Mouse (Mus musculus): ENCODE measurements around the gene Hps1. TPM values are rescaled to one million over a fixed set of nuclear protein-coding genes. Genes with fewer than 3 reads are reported as not detected.

Gene Hps1
- total and polyA plus RNA-seq, 2 experiments from 2014 or later = 11.5 to 19.7 TPM

GRCm38 (mm10) chr19:42769648-42770047, 10.1 kb downstream of the Hps1 start:
- no peak for TF ChIP-seq CTCF (IDR thresholded peaks at IDR 0.05)
- 94% methylated on average over 10 of the region's 10 CpGs for WGBS

GRCm38 (mm10) chr19:42767361-42767760, 12.4 kb downstream of the Hps1 start:
- Histone ChIP-seq H3K4me3 (ENCODE audit: low read depth, low read length) (no peak overlapping the region), H3K9ac (replicated peaks; ENCODE audit: low read length, poor library complexity, severe bottlenecking) (no peak overlapping the region), H3K27me3 (ENCODE audit: insufficient read depth, low read length) (no peaks in the 10 kb centered on the region), H3K27ac (ENCODE audit: low read depth, low read length) (no peak overlapping the region), H3K9me3 (ENCODE audit: low read length) (no peaks in the 10 kb centered on the region), H3K4me2 (ENCODE audit: low read depth, low read length, poor library complexity, severe bottlenecking) (no peak overlapping the region), H3K4me1 (ENCODE audit: insufficient read depth, low read length) (no peaks in the 10 kb centered on the region), H3K36me3 (ENCODE audit: insufficient read depth, low read length) (no peaks in the 10 kb centered on the region; the same call in 1 of the 2 replicates)
- 61% methylated on average over 8 of the region's 8 CpGs for WGBS
- ATAC-seq (ENCODE audit: low FRiP score) (no peak), DNase-seq (ENCODE audit: low spot score) (no peak)
- no peak for TF ChIP-seq CTCF (IDR thresholded peaks at IDR 0.05)

More at GRCm38 (mm10) chr19:42769648-42770047, 10.1 kb downstream of the Hps1 start:
- no peak overlapping the region for H3K27ac ChIP-seq (ENCODE audit: low read depth, low read length)
- no peak for ATAC-seq (ENCODE audit: low FRiP score)
- H3K4me1 ChIP-seq (ENCODE audit: insufficient read depth, low read length) = no peaks in the 10 kb centered on the region
- H3K4me3 ChIP-seq (ENCODE audit: low read depth, low read length) = no peak overlapping the region
- no peak overlapping the region for H3K4me2 ChIP-seq (ENCODE audit: low read depth, low read length, poor library complexity, severe bottlenecking)
- no peaks in the 10 kb centered on the region; the same call in 1 of the 2 replicates for H3K36me3 ChIP-seq (ENCODE audit: insufficient read depth, low read length)
- no peak overlapping the region for H3K9ac ChIP-seq (replicated peaks; ENCODE audit: low read length, poor library complexity, severe bottlenecking)
- DNase-seq (ENCODE audit: low spot score) = no peak
- no peaks in the 10 kb centered on the region for H3K27me3 ChIP-seq (ENCODE audit: insufficient read depth, low read length)
- no peaks in the 10 kb centered on the region for H3K9me3 ChIP-seq (ENCODE audit: low read length)

- Histone ChIP-seq H3K4me3 (ENCODE audit: low read depth, low read length) (no peak overlapping the region), H3K27me3 (ENCODE audit: insufficient read depth, low read length) (no peaks in the 10 kb centered on the region), H3K4me1 (ENCODE audit: insufficient read depth, low read length) (no peaks in the 10 kb centered on the region), H3K9ac (replicated peaks; ENCODE audit: low read length, poor library complexity, severe bottlenecking) (no peak overlapping the region), H3K27ac (ENCODE audit: low read depth, low read length) (no peak overlapping the region), H3K4me2 (ENCODE audit: low read depth, low read length, poor library complexity, severe bottlenecking) (no peak overlapping the region), H3K9me3 (ENCODE audit: low read length) (no peaks in the 10 kb centered on the region), H3K36me3 (ENCODE audit: insufficient read depth, low read length) (no peaks in the 10 kb centered on the region)
- TF ChIP-seq CTCF (IDR thresholded peaks at IDR 0.05) = no peak
- ATAC-seq (ENCODE audit: low FRiP score) = no peak
- 92% methylated on average over 10 of the region's 10 CpGs for whole genome bisulfite sequencing
- DNase-seq (ENCODE audit: low spot score) = no peak
Observed at GRCm38 (mm10) chr19:42764398-42764797, 15.4 kb downstream of the Hps1 start.

- TF ChIP-seq CTCF (IDR thresholded peaks at IDR 0.05) = no peak
- no peak for ATAC-seq (ENCODE audit: low FRiP score)
- 90% methylated on average over 6 of the region's 6 CpGs for WGBS
Observed at GRCm38 (mm10) chr19:42756671-42757070, 23.1 kb downstream of the Hps1 start.

GRCm38 (mm10) chr19:42755148-42755870, 24.5 kb downstream of the Hps1 start:
- H3K4me2 ChIP-seq (ENCODE audit: low read depth, low read length, poor library complexity, severe bottlenecking) = no peak overlapping the region
- ATAC-seq (ENCODE audit: low FRiP score) (no peak), DNase-seq (ENCODE audit: low spot score) (no peak)
- no peak overlapping the region for H3K27ac ChIP-seq (ENCODE audit: low read depth, low read length)
- no peak overlapping the region for H3K9ac ChIP-seq (replicated peaks; ENCODE audit: low read length, poor library complexity, severe bottlenecking)
- H3K27me3 ChIP-seq (ENCODE audit: insufficient read depth, low read length) = no peaks in the 10 kb centered on the region
- no peak overlapping the region for H3K4me3 ChIP-seq (ENCODE audit: low read depth, low read length)
- peaks cover 9% of the 10 kb centered on the region; the same call in 1 of the 2 replicates for H3K4me1 ChIP-seq (ENCODE audit: insufficient read depth, low read length)
- no peak for TF ChIP-seq CTCF (IDR thresholded peaks at IDR 0.05)
- 76% methylated on average over 15 of the region's 15 CpGs for WGBS
- no peaks in the 10 kb centered on the region for H3K36me3 ChIP-seq (ENCODE audit: insufficient read depth, low read length)
- no peaks in the 10 kb centered on the region for H3K9me3 ChIP-seq (ENCODE audit: low read length)

More at GRCm38 (mm10) chr19:42756671-42757070, 23.1 kb downstream of the Hps1 start:
- H3K36me3 ChIP-seq (ENCODE audit: insufficient read depth, low read length) = no peaks in the 10 kb centered on the region
- no peak overlapping the region for H3K27ac ChIP-seq (ENCODE audit: low read depth, low read length)
- no peaks in the 10 kb centered on the region for H3K27me3 ChIP-seq (ENCODE audit: insufficient read depth, low read length)
- peaks cover 9% of the 10 kb centered on the region; the same call in 1 of the 2 replicates for H3K4me1 ChIP-seq (ENCODE audit: insufficient read depth, low read length)
- no peak overlapping the region for H3K4me2 ChIP-seq (ENCODE audit: low read depth, low read length, poor library complexity, severe bottlenecking)
- H3K9ac ChIP-seq (replicated peaks; ENCODE audit: low read length, poor library complexity, severe bottlenecking) = no peak overlapping the region
- H3K9me3 ChIP-seq (ENCODE audit: low read length) = no peaks in the 10 kb centered on the region
- no peak overlapping the region for H3K4me3 ChIP-seq (ENCODE audit: low read depth, low read length)
- no peak for DNase-seq (ENCODE audit: low spot score)

Data from midbrain, postnatal 0 days (tissue).